Mouse (Mus musculus): ENCODE data around the gene Myh13.

DNA sequence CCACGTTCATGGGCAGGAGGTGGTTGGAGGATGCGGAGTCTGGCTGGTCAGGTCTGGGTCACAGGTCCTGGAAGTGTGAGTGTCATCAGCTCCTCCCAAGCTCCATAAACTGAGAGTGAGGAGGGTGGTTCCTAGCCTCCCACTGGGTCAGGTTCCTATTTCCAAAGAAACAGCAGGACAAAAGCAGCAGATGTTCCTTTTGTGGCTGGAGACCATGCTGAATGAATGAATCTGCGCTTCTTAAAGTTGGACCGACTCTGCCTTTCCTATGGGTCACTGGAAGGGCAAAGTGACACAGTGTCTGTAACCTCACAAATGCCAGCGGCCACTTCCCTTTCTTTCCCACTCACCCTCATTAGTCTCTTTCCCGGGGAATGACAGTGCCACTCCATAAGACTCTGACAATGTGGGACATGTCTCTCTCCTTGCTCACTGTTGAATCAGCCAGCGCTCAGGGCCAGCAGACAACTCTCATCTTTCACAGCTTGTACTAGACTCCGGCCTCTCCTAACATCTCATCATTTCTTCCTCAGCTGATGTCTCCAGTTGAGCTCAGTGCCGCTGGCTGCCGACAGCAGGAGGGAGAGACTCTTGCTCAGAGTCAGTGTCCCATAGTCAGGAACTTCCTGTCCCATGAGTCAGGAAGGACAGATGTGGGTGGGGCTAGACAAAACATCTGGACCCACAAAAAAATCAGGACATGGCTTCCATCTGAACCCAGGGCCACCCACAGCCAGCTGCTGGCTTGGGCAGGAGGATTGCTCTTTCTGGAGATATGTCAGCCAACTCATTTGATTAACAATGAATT lies 58.4 kb downstream of the Myh13 start:
- TF ChIP-seq EP300 (optimal IDR thresholded peaks at IDR 0.05) (no peak), CTCF (IDR thresholded peaks at IDR 0.05; ENCODE audit: low read depth) (no peak)
